Mouse (Mus musculus) C2C12 (cell line): ENCODE measurements at regions not wholly inside any gene's neighbourhood (a gene's known extent, or its start where the extent isn't known, plus 50 kb on each side); places are given as distances from the start of the nearest gene placed in this dataset.

Experiments used
- CTCF ChIP-seq: IDR thresholded peaks from one replicate; pipeline ENCODE4 v1.5.1; 2011; ENCODE audit not compliant: control insufficient read depth, insufficient read depth, insufficient read length
- USF1 ChIP-seq: IDR thresholded peaks from one replicate; pipeline ENCODE4 v1.6.1; 2011; ENCODE audit warnings: low read depth, mild to moderate bottlenecking, control low read depth, moderate library complexity

DNA sequence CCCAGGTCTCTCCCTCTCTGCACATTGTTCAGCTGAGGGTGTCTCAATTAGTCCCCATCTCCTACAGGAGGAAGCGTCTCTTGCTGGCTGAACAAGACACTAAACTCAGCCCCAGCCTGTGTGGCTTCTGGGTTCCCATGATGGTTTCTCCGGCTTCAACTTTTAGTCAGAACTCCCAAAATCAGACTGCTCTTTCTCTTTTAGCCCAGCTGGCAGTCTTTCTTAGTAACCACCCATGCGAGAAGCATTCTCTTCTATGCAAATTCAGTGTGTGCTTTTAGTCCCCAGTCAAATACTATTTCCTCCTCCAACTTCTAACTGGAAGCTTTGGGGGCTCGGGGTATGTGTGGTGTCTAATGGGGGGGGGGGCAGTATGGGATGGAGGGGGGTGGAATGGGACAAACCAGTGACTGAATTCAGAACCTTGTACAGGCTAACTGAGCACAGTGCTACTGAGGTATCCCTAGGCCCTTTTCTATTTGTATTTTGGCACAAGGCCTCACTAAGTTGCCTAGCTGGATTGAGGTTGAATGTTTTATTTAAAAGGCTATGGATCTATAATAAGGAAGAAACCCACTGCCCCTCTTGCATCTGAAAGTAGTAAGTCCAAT is 194.9 kb upstream of the Gm9833 start:
- TF ChIP-seq CTCF (no peak), USF1 (no peak)
